Mouse (Mus musculus) c-Kit-positive CD71-negative TER-119-negative erythroid progenitor cells, embryonic 14.5 days (primary cell): ENCODE data around the gene Cdc45.

Source experiments
- DNase-seq: peaks from one replicate; pipeline ENCODE4 v3.0.0-alpha.2; 2013; ENCODE audit warnings: low read depth

Gene Cdc45

GRCm38 (mm10) chr16:18788627-18789406, 23.0 kb downstream of the Cdc45 start:
- DNase-seq: no peak

DNA sequence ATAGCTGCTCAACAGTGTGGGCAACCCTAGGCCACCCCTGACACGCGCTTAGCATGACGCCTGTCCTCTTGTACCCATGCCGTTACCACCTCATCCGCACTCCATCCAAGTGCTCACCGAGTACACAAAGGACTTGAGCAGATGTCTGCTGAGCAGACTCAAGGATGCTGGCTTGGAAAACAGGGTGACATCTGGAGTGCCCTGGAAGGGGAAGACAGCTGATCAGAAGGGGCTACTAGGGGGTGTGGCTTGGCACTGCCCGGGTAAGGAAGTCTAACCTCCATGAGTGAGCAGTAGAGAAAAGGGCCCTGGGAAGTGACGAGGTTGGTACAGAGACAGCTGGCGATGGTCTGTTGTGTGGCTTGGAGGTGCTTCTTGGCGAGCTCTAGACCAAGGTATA, 25.1 kb downstream of the Cdc45 start:
- no peak for DNase-seq

DNA sequence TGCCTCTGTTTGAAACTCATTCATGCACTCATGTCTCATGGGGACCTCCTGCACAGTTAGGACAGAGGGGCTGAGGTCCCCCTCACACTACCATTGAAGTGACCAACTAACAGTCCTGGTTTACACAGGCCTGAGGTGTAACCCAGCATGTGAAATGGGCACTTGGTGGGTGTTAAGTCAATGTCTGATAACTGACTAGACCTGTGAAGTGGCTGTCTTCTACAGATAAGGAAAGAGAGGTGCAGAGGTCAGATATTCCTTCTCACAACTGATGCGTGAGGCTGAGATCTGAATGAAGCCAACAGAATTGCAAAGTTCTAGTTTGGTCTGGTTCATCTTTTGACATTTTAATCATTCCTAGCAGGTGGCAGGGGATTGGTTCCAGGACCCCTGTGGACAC, 26.3 kb downstream of the Cdc45 start:
- no peak for DNase-seq

DNA sequence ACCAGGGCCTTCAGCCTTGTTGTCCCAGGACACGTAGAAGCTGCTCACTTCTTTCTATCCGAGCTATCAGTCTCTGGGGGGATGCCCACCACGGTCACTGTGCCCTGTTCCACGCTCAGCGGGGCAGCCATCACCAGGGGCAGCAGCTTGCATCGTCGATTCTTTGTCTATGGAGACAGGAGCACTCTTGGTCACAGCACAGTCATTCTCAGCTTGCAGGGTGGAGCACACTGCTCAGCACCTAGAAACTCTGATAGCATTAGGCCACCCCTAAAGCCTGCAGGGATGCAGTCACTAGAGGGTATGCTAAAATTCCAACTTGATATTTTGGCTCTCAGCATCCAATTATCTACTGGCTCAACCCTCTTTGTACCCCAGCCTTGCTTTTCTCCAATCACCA, 26.8 kb downstream of the Cdc45 start:
- no peak for DNase-seq

- no peak for DNase-seq
Measured at GRCm38 (mm10) chr16:18781810-18782209, 30.0 kb downstream of the Cdc45 start.

DNA sequence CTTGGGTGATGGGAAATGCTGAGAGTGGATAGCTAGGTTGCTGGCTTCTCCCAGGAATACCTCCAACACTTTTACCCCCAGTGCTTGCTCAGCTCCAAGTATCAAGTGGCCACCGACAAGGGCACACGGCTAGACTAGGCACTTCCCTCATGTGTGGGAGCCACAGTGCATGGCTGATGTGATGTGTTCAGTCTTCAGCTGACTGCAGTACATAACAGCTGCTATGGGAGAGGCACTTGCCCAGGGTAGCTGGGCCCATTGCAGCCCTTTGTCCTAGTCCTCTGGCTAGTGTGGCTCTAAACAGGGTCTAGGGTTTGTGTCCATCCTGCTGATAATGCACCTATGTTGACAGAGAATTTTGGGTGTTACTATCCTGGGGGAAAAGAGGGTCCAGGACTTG, 33.3 kb downstream of the Cdc45 start:
- DNase-seq: no peak

GRCm38 (mm10) chr16:18777101-18778080, 34.4 kb downstream of the Cdc45 start:
- DNase-seq: no peak

- no peak for DNase-seq
Measured at GRCm38 (mm10) chr16:18776556-18777100, 35.2 kb downstream of the Cdc45 start, which contains the start of gene Cldn5. Gene Cldn5, plus strand, starts transcription at chr16:18776847.

GRCm38 (mm10) chr16:18775621-18776555, 35.9 kb downstream of the Cdc45 start:
- DNase-seq: no peak

GRCm38 (mm10) chr16:18773936-18774335, 37.9 kb downstream of the Cdc45 start:
- DNase-seq: no peak

DNA sequence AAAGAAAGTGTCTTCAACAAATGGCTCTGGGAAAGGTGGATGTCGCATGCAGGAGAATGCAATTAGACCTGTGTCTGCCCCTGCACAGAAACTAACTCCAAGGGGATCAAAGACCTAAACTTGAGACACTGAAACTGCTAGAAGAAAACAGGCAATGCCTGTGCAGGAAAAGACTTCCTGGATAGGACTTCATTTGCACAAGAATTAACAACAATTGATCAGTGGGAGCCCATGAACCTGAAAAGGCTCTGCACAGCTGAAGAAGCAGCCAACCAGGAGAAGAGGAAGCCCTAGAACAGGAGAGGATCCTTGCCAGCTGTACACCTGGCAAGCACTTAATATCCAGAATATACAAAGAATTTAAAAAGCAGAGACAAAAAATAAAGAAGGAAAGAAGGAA, 42.3 kb downstream of the Cdc45 start:
- DNase-seq: no peak

GRCm38 (mm10) chr16:18766390-18766789, 45.4 kb downstream of the Cdc45 start:
- DNase-seq: no peak

- no peak for DNase-seq
Measured at GRCm38 (mm10) chr16:18762960-18763359, 48.8 kb downstream of the Cdc45 start.

DNA sequence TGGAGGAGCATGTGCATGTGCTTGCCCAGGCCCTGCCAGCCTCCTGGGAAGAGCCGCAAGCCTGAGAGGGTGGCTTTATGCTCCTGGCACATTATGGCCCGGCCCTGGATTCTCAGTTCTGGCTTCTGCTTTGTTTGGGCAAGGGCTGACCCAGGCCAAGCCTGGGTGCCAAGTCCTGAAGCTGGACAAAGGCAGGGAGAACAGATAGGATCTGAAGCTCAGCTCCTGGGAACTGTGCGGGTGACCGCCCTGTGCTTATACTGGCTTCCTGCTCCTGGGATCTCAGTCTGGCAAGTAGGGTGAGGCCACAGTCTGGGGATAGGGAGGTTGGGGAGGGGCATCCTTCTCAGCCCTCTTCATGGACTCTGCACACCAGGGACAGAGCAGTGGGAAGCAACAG, 50.1 kb downstream of the Cdc45 start:
- DNase-seq: no peak

DNA sequence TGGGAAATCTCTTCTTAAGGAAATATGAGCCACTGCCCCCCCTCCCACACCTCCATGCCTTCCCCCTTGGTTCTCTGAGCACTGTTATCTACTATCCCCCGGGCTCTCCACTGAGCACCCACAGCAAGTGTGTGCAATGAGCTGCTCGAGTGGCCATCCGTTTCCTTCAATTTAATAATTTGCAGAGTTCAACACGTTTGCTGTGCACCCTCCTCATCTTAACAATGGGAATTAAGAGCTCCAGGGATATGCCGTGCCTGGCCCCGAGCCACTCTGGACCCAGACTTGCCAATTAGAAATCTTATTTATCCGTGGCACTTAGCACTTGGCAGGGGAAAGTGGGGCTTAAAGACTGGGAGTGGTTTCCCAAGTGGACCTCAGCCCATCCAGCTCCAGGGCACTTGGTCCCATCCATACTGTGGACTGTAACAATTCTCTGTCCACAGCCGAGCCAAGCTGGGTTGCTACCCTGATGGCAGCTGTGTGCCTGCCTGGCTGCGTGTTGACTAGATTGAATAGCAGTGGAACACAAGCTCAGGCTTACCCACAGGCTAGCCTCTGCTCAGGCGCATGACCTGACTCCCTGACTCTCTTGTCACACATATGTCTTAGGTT, 59.8 kb downstream of the Cdc45 start:
- no peak for DNase-seq

GRCm38 (mm10) chr16:18751101-18751500, 60.7 kb downstream of the Cdc45 start:
- no peak for DNase-seq

- DNase-seq: no peak
Measured at GRCm38 (mm10) chr16:18746268-18747122, 65.3 kb downstream of the Cdc45 start.

DNA sequence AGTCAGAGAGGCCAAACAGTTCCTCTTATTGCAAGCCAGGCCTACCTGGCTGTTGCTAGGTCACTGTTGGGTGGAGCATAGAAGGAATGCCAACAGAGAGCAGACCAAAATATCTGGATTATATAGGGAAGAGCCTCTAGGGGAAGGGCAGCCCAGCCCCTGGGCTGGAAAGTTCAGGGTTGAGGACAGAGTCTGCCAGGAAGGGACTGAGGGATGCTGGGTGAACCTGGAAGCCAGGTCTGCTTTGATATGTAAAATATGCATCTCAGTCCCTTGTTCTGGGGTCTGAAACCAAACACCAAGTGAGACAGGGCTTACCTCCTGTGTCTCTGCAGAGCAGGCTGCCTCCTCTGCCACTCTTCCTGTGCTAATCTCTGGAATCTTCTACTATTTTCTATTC, 73.5 kb downstream of the Cdc45 start:
- DNase-seq: no peak

- DNase-seq: peak; percentile 7
Measured at GRCm38 (mm10) chr16:18733100-18733956, 78.5 kb downstream of the Cdc45 start.
